Mouse (Mus musculus) cerebellum, adult 2 months (tissue): ENCODE measurements around the gene Eml6.

ENCODE experiments used
- CTCF ChIP-seq: fragments of 200-500 bp; IDR thresholded peaks from 2 replicates; pipeline ENCODE4 v1.5.1; 2011; ENCODE audit warnings: low read depth, mild to moderate bottlenecking, control low read depth, low read length, moderate library complexity, borderline replicate concordance; ENCODE audit not compliant: insufficient read depth
- POLR2A ChIP-seq: fragments of 200-500 bp; IDR thresholded peaks from 2 replicates; pipeline ENCODE4 v1.6.1; 2011; ENCODE audit warnings: low read length, control low read depth, borderline replicate concordance; ENCODE audit not compliant: insufficient read depth

GRCm38 (mm10) chr11:29827729-29828128 is 198.1 kb downstream of the Eml6 start:
- TF ChIP-seq CTCF (no peak), POLR2A (no peak)
